Mouse (Mus musculus): ENCODE results near the gene Spp2.

- TF ChIP-seq GATA1 (IDR thresholded peaks at IDR 0.05; ENCODE audit: low read length) (no peak), TAL1 (IDR thresholded peaks at IDR 0.05; ENCODE audit: low read length) (no peak)
These were observed 65.5 kb downstream of the Spp2 start for GRCm38 (mm10) chr1:88472258-88472657.
